Mouse (Mus musculus) bone marrow, adult 2 months (tissue): ENCODE data around the gene Rap2b.

Source experiments
- CTCF ChIP-seq: fragments of 200-500 bp; IDR thresholded peaks from 2 replicates; pipeline ENCODE4 v1.5.1; 2011; ENCODE audit warnings: low read length, control low read depth; ENCODE audit not compliant: control insufficient read depth, insufficient read depth
- POLR2A ChIP-seq: fragments of 200-500 bp; IDR thresholded peaks from 2 replicates; pipeline ENCODE4 v1.6.1; 2011; ENCODE audit warnings: low read depth, mild to moderate bottlenecking, control low read depth, low read length, borderline replicate concordance; ENCODE audit not compliant: control insufficient read depth

DNA sequence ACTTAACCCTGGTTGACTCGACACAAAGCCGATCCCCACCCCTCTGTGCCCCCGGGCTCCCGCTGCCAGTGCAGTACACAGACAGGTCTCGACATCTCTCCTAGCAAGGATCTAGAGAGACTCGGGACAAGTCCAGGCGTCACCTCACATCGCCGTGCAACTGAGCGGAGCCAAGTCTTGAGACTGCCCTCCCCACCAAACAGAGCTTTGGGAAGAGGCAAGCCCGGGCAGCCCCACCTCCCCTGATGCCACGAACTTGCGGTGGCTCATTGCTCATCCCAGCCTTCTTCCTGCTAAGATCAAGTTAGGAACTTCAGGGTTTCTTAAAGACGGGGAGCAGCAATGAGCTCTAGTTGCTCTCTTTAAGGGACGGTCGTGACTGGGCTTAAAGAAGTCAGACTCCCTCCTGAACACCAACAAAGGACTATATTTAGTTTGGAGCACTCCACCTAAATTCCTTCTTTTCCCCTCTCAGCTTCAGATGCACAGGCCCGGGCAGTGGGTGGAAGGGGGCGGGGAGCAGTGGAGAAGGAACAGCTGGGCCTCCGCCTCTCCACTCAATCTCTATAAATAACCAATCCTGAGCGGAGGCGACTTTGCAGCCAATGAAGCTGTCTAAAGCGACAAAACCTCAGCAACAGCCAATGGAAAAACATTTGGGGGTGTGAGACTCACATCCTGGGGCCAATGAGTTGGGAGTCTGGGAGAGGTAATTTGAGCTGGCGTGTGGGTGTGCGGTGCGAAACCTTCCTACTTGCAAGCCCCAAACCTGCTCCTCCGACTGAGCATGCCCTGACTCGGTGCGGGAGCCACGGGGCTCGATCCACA lies 1.9 kb downstream of the Rap2b start:
- no peak for TF ChIP-seq CTCF
- no peak for TF ChIP-seq POLR2A
